Mouse (Mus musculus): ENCODE measurements around the gene Nrl.

Nrl gene

GRCm38 (mm10) chr14:55524785-55525184 is at the start of gene Nrl:
Gene Nrl (minus strand): TSS chr14:55524981.
- no peak for DNase-seq (ENCODE audit: extremely low spot score, low spot score)

GRCm38 (mm10) chr14:55571760-55572159 is 47.0 kb upstream of the Nrl start:
- DNase-seq (ENCODE audit: extremely low spot score, low spot score): no peak

GRCm38 (mm10) chr14:55570588-55570987 is 45.8 kb upstream of the Nrl start:
- DNase-seq (ENCODE audit: extremely low spot score, low spot score): no peak

- DNase-seq (ENCODE audit: extremely low spot score, low spot score): no peak
Observed at GRCm38 (mm10) chr14:55567496-55567895, 42.7 kb upstream of the Nrl start.

GRCm38 (mm10) chr14:55565748-55566147 is 41.0 kb upstream of the Nrl start:
- no peak for DNase-seq (ENCODE audit: extremely low spot score, low spot score)

- DNase-seq (ENCODE audit: extremely low spot score, low spot score): no peak
Observed at GRCm38 (mm10) chr14:55563249-55563648, 38.5 kb upstream of the Nrl start.

GRCm38 (mm10) chr14:55561860-55562259 is 37.1 kb upstream of the Nrl start:
- no peak for DNase-seq (ENCODE audit: extremely low spot score, low spot score)

- peak; percentile 98 for DNase-seq (ENCODE audit: extremely low spot score, low spot score)
Observed at GRCm38 (mm10) chr14:55560202-55561073, 35.7 kb upstream of the Nrl start, which contains the start of gene A730061H03Rik. Gene A730061H03Rik (minus strand): TSS chr14:55560406.

GRCm38 (mm10) chr14:55559799-55560201 is 35.0 kb upstream of the Nrl start, which contains the start of gene Dcaf11:
Gene Dcaf11 (plus strand): TSS chr14:55560006.
- peak; percentile 93 for DNase-seq (ENCODE audit: extremely low spot score, low spot score)

GRCm38 (mm10) chr14:55558740-55559448 is 34.1 kb upstream of the Nrl start:
- DNase-seq (ENCODE audit: extremely low spot score, low spot score): no peak

- no peak for DNase-seq (ENCODE audit: extremely low spot score, low spot score)
Observed at GRCm38 (mm10) chr14:55557587-55557986, 32.8 kb upstream of the Nrl start.

- peak; percentile 61 for DNase-seq (ENCODE audit: extremely low spot score, low spot score)
Observed at GRCm38 (mm10) chr14:55557003-55557402, 32.2 kb upstream of the Nrl start.

GRCm38 (mm10) chr14:55555788-55556187 is 31.0 kb upstream of the Nrl start:
- no peak for DNase-seq (ENCODE audit: extremely low spot score, low spot score)

- no peak for DNase-seq (ENCODE audit: extremely low spot score, low spot score)
Observed at GRCm38 (mm10) chr14:55554635-55555034, 29.9 kb upstream of the Nrl start.

- DNase-seq (ENCODE audit: extremely low spot score, low spot score): no peak
Observed at GRCm38 (mm10) chr14:55551794-55552193, 27.0 kb upstream of the Nrl start.

GRCm38 (mm10) chr14:55551347-55551746 is 26.6 kb upstream of the Nrl start:
- DNase-seq (ENCODE audit: extremely low spot score, low spot score): no peak

GRCm38 (mm10) chr14:55550191-55550590 is 25.4 kb upstream of the Nrl start:
- no peak for DNase-seq (ENCODE audit: extremely low spot score, low spot score)

- DNase-seq (ENCODE audit: extremely low spot score, low spot score): no peak
Observed at GRCm38 (mm10) chr14:55544334-55544733, 19.6 kb upstream of the Nrl start.

GRCm38 (mm10) chr14:55542268-55542667 is 17.5 kb upstream of the Nrl start:
- DNase-seq (ENCODE audit: extremely low spot score, low spot score): no peak

- DNase-seq (ENCODE audit: extremely low spot score, low spot score): peak; percentile 47
Observed at GRCm38 (mm10) chr14:55540787-55541321, 16.1 kb upstream of the Nrl start.

- DNase-seq (ENCODE audit: extremely low spot score, low spot score): peak; percentile 83
Observed at GRCm38 (mm10) chr14:55540067-55540786, 15.4 kb upstream of the Nrl start, which contains the start of gene Pck2. Gene Pck2 (plus strand): TSS chr14:55540266.

Measured in neural tube, embryonic 10.5 days (tissue).